Mouse (Mus musculus) CD4-positive, CD25-positive, alpha-beta regulatory T cell, adult 2 months (primary cell): ENCODE results near the gene Calhm1.

Source experiments
- DNase-seq: peaks from one replicate; pipeline ENCODE4 v3.0.0-alpha.2; 2012; ENCODE audit warnings: low read depth, low spot score

The Calhm1 gene

DNA sequence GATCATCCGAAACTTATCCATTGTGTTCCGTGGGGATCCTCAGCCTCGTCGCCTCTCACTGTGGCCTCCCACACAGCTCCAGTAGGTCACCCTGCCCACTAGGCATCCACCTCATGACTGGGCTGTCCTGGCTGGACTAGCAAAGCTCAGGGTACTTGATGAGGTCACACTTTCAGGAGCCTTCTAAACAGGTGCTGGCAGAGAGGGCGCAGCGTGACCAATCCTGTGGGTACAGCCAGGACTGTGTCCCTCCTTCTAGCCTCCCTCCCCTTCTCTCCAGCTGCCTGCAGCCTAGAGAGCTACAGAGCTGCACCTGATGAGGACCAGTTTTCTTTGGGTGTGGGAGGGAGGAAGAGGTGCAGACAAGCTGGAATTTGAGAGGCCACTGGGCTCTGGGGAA lies at the start of gene Calhm1:
Gene Calhm1 (minus strand): TSS at position 101 of the 400 bp plus-strand sequence.
- DNase-seq, result no peak

DNA sequence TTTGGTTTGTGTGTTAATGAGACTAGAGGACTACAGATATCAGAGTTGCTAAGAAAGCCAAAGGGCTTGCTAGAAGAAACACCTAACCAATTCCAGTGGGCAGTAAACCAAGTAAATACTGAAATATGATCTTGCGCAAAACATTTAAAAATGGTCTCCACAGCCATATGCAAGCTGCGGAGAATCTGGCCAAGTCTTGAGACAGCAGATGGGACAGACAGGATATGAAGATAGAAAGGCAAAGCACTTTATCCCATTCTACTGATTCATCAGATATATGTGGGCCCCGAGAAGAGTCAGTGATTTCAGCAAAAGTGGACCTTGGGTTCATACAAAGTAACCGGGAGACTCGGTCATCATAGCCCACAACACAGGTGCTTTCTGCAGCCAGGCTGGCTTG lies 48.1 kb upstream of the Calhm1 start:
- no peak for DNase-seq

DNA sequence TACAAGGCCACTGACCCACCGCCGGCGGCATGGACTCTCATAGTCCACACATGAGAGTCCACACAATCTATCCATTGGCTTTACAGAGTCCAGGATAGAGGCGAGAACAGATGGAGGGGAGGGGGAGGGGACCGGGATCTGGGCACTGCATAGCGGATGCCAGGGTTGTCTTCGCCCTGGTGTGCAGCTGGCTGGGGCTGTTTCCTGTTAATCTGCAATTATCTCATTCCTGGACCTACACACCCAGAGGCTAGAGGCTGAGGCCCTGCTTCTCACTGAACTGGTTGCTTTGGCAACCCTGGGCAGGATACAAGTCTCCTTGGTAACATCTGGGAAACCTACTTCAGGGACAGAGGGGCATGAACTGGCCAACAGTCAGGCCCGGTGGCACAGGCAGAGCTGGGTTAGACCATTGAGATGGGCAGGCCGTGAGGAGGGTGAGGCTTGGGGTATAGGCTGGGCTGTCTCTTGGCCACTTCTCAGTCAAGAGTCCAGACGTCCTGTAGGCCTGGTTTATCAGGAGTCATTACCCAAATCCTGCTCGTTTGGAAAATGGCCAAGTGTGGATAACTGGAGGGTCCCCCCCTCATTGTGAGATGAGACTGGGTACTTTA lies 44.6 kb upstream of the Calhm1 start:
- DNase-seq, result no peak

GRCm38 (mm10) chr19:47186514-47187275 lies 42.6 kb upstream of the Calhm1 start:
- DNase-seq, result peak; percentile 3

GRCm38 (mm10) chr19:47184736-47185135 lies 40.7 kb upstream of the Calhm1 start:
- no peak for DNase-seq

- no peak for DNase-seq
These were observed 40.2 kb upstream of the Calhm1 start for GRCm38 (mm10) chr19:47184221-47184620.

DNA sequence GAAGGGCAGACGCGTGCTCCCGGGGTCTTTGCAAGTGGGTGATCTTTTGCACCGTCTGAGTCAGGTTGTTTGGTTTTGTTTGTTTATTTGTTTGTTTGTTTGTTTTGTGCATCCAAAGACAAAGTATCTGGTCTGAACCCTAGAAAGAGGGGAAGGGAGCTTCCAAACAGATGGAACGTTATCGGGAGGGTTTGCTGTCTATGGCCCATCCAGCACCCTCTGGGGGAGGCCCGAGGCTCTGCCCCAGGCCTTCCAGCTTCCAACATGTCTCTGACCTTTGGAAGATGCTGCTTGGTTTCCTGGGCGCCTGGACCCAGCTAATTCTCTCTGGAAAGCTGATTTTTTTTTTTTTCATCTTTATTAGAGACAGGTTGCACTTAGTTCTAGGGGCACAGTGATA lies 36.0 kb upstream of the Calhm1 start:
- no peak for DNase-seq

DNA sequence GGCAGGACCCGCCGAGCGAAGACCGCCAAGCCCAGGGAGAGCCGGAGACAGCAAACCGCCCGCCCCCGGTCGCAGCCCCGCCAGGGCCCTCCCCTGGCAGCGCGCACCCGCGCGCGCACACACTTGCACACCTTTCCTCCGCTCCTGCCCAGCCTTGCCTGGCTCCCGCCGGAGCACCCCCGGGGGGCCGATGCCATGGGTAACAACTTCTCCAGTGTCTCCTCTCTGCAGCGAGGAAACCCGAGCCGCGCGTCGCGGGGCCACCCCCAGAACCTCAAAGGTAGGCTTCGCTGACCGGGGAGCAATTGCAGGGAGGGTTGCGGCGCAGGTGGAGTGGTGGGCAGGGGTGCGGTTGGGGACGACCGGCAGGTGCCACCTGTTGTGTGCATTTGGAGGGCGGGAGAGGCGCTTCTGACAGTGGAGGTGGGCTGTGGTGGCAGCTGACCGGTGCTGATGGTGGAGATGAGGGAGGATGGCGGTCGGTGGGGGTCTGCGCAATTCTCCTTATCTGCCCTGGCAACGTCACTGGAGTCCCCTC lies 35.3 kb upstream of the Calhm1 start:
- DNase-seq, result peak; percentile 7

- peak; percentile 28 for DNase-seq
These were observed 34.6 kb upstream of the Calhm1 start, which contains the start of gene Neurl1a for GRCm38 (mm10) chr19:47178431-47179271. Gene Neurl1a (plus strand): TSS chr19:47178820.

DNA sequence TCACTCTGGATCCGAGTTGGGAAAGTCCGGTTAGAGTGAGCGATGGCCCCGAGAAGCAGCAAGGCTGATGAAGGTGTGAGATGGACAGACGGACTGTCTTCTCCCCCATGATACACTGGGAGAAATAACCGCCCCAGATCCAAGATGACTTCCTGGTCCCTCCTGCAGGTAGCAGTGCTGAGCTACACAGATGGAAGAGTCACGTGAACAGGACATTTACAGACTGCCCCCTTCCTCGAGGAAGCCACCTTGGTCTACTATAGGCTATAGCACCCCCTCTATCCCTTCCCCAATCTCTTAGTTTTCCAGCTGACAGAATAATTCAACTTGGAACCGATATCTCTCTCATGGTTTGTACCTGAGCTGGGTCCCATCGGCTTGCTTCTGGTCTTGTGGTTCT lies 33.9 kb upstream of the Calhm1 start:
- peak; percentile 20 for DNase-seq

- DNase-seq, result no peak
These were observed 33.0 kb upstream of the Calhm1 start for GRCm38 (mm10) chr19:47176916-47177505.

DNA sequence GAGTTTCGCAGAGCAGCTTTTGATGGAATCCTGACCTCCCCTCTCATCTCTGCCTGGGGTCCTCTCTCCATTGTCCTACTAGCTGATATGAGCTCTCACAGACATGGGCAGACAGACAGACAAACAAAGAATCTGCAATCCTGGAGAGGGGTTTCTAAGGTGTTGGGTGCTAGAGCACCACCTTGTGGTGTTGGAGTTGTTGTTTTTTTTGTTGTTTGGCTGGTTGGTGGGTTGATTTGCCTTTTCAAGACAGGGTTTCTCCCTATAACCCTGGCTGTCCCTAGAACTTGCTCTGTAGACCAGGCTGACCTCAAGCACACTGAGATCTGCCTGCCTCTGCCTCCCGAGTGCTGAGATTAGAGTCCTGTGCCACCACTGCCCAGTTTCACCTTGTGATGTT lies 31.4 kb upstream of the Calhm1 start:
- peak; percentile 19 for DNase-seq

GRCm38 (mm10) chr19:47174515-47174914 lies 30.5 kb upstream of the Calhm1 start:
- DNase-seq, result peak; percentile 55

GRCm38 (mm10) chr19:47168793-47169412 lies 24.8 kb upstream of the Calhm1 start:
- DNase-seq, result peak; percentile 87

- DNase-seq, result peak; percentile 73
These were observed 24.2 kb upstream of the Calhm1 start for GRCm38 (mm10) chr19:47168223-47168622.

GRCm38 (mm10) chr19:47167617-47168214 lies 23.7 kb upstream of the Calhm1 start:
- DNase-seq, result no peak

DNA sequence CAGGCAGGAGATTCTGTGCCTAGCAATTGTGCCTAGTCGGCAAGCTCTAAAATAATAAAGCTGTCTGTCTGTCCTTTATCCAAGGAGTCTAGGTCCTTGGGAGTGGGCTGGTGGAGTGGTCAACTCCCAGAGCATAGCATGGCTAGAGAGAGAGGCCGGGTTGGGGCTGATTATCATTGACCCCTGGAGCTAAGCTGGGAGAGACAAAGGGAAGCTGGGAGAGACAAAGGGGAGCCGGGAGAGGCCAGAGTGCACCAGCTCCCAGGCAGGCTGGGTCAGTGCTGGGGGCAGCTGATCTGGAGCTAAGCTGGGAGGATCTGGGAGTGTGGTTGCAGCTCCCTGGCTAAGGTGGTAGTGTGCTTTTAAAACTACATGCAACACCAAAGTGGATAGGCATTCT lies 22.7 kb upstream of the Calhm1 start:
- DNase-seq, result no peak

DNA sequence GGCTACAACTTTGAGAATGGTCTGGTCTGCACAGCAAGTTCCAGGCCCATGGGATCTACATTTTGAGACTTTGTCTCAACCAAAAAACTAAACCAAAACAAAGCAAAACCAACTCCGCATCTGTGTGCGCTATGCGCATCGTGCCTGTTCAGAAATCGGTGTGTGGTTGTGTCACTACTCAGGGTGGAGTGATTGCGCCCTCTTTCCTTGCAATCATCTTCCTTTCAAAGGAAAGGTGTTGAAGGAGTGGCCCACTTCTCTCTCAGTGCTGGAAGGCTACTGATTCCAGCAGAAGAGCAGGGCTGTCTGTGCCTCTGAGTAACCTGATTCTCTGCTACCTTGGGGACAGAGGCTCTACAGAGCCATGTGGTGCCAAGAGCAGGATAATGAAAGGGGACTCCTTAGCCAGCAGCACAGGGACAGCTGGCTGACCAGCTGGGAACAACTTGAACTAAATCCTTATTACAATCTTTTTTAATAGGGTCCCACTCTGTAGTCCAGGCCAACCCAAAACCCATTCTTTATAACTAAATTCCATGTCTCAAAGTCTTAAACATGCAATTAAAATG lies 19.2 kb upstream of the Calhm1 start:
- DNase-seq, result no peak

DNA sequence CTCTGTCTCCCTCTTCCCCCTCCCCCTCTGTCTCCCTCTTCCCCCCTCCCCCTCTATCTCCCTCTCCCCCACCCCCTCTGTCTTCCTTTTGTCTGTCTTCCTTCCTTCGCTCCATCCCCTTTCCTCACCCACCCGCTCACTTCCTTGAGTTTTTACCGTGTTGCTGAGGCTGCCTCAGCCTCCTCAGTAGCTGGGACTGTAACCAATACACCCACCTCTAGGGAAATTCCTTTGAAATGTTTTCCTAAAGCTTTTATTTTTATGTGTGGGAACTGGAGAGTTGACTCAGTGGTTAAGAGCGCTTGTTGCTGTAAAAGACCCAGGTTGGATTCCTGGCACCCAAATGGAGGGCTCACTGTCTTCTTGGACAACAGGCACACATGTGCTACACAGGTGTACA lies 17.6 kb upstream of the Calhm1 start:
- DNase-seq, result no peak

GRCm38 (mm10) chr19:47157664-47158063 lies 13.6 kb upstream of the Calhm1 start, which contains the start of gene Calhm3:
Gene Calhm3 (minus strand): TSS chr19:47157764.
- DNase-seq, result no peak
